Mouse (Mus musculus) hindbrain, embryonic 10.5 days (tissue): ENCODE results near the gene Dhx58. TPM values are rescaled to one million over a fixed set of nuclear protein-coding genes. Genes with fewer than 3 reads are reported as not detected.

Source experiments
- DNase-seq: peaks from one replicate; pipeline ENCODE4 v3.0.0-alpha.2; 2017; ENCODE audit warnings: low spot score
- H3K27ac ChIP-seq: fragments of 300-500 bp; sonication (generic); 2 replicates; pipeline ENCODE4 v1.5.1; 2016; ENCODE audit warnings: mild to moderate bottlenecking, moderate library complexity
- H3K27me3 ChIP-seq: fragments of 300-500 bp; sonication (generic); 2 replicates; pipeline ENCODE4 v1.6.1; 2016; ENCODE audit warnings: mild to moderate bottlenecking; ENCODE audit not compliant: poor library complexity, insufficient read depth, severe bottlenecking
- H3K36me3 ChIP-seq: fragments of 300-500 bp; sonication (generic); 2 replicates; pipeline ENCODE4 v1.6.1; 2016; ENCODE audit warnings: mild to moderate bottlenecking, moderate library complexity
- H3K4me1 ChIP-seq: fragments of 300-500 bp; sonication (generic); replicated peaks from 2 replicates; pipeline ENCODE4 v1.6.1; 2016; ENCODE audit warnings: mild to moderate bottlenecking
- H3K4me3 ChIP-seq: fragments of 300-500 bp; sonication (generic); 2 replicates; pipeline ENCODE4 v1.5.1; 2016; ENCODE audit warnings: mild to moderate bottlenecking, moderate library complexity
- H3K9me3 ChIP-seq: fragments of 300-500 bp; sonication (generic); 2 replicates; pipeline ENCODE4 v1.6.1; 2016; ENCODE audit warnings: mild to moderate bottlenecking, moderate library complexity
- WGBS: fragments of 180-500 bp; shearing (Covaris S2); methylation state at CpG from one replicate; pipeline ENCODE4 v1.1.7; 2016; 5-methylcytosine and 5-hydroxymethylcytosine counted together
- polyA plus RNA-seq: library from polyadenylated mRNA; unstranded; fragments of >200 nt; fragmentation: Nextera tagmentation; extraction: Ambion mirVana; gene quantifications from 2 replicates; pipeline ENCODE4 v1.2.1, GENCODE M21; 2016

Dhx58 gene
- polyA plus RNA-seq, 1 experiment from 2014 or later, result 1.9 TPM

DNA sequence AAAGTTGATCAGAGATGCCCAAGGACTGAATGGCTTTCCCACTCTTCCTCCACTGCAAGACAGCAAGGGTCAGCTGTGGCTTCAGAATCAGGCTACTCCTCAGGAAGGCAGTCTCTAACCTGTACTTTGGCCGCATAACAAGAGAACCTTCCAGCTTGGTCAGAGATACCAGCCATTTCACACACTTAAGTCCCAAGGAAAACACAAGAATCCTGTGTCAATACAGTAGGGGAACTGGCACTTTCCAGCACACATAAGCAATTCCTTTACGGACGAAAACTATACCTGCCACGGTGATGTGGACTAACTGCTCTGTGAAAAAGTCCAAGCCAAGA, 32.6 kb upstream of the Dhx58 start:
- H3K36me3 ChIP-seq, result peaks cover 31% of the 10 kb centered on the region
- no peaks in the 10 kb centered on the region for H3K9me3 ChIP-seq
- H3K4me1 ChIP-seq, result peaks cover 25% of the 10 kb centered on the region
- 85% methylated on average over 4 of the region's 4 CpGs for WGBS
- H3K4me3 ChIP-seq, result peak overlapping the region; percentile 98
- H3K27me3 ChIP-seq, result peaks cover 4% of the 10 kb centered on the region; the same call in 1 of the 2 replicates
- 0 out of 2 replicates have a peak overlapping the region, but pooled peaks have one; percentile 93 for H3K27ac ChIP-seq
- DNase-seq, result no peak

DNA sequence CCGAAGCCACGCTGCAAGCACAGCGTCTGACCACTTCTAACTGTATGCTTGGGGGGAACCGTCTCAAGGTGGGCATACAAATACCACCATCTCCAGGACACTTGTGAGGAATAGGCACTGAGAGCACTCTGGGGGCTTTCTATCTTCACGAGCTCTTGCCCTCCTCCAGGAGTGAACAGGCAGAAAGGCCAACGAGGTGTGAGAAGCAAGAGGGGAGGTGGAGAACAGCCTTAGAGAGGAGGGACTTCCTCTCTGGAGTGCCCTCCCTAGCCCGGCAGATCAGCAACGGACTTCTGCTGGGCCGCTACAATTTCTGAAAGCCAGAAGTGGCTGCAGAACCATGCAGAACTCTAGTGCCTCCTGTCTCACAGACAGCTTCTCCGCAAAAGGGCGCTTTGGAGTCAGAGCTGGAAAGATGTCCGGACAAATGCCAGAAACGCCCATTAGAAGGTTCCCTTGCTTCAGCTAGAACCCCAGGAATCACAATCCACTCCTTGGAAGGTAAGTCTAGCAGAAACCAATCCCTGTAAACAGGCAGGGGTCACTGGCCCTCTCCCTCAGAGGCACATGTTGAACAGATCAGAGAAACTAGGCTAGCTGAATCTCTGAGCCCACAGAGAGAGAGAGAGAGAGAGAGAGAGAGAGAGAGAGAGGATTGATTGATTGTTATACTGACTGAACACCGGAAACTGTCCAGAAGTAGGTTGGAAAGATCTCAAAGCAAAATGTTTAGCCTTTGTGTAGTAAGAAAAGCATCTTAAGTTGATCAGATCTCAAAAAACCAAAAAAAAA, 32.1 kb upstream of the Dhx58 start:
- H3K36me3 ChIP-seq, result peaks cover 33% of the 10 kb centered on the region
- no peak for DNase-seq
- WGBS, result 81% methylated on average over 14 of the region's 14 CpGs
- peaks cover 25% of the 10 kb centered on the region for H3K4me1 ChIP-seq
- peak overlapping the region; percentile 98 for H3K4me3 ChIP-seq
- no peaks in the 10 kb centered on the region for H3K9me3 ChIP-seq
- H3K27me3 ChIP-seq, result peaks cover 4% of the 10 kb centered on the region; the same call in 1 of the 2 replicates
- H3K27ac ChIP-seq, result no peak overlapping the region

DNA sequence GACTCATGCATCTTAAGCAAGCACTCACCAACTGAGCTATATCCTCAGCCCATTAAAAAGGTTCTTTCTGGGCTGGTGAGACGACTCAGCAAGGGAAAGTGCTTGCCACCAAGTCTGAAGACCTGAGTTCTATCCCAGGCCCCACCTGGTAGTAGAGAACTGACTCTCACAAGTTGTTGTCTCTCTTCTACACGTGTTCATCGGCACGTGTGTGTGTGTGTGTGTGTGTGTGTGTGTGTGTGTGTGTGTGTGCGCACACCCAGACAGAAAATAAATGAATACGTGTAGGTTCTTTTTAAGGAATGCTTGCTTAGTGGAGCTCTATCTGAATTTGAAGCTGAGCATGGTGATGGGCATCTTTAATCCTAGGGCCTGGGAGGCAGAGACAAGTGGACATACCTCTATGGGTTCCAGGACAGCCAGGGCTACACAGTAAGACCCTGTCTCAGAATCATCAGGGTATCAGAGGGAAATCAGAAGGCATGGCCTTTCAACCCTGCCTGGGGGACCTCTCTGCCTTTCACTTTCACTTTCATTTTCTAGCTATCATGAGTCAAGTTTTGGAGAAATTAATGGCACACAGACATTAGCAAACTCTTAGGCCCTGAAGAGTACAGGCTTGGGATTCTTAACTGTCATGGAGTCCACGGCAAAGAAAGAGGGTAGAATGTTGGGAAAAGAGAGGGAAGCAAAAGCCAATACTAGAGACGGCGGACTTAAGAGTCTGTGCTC, 31.2 kb upstream of the Dhx58 start:
- H3K27ac ChIP-seq, result no peak overlapping the region
- no peaks in the 10 kb centered on the region for H3K9me3 ChIP-seq
- H3K27me3 ChIP-seq, result peaks cover 4% of the 10 kb centered on the region; the same call in 1 of the 2 replicates
- H3K4me3 ChIP-seq, result peak overlapping the region; percentile 98; the same call in 1 of the 2 replicates
- H3K36me3 ChIP-seq, result peaks cover 35% of the 10 kb centered on the region
- no peak for DNase-seq
- WGBS, result 92% methylated on average over 9 of the region's 9 CpGs
- peaks cover 25% of the 10 kb centered on the region for H3K4me1 ChIP-seq

DNA sequence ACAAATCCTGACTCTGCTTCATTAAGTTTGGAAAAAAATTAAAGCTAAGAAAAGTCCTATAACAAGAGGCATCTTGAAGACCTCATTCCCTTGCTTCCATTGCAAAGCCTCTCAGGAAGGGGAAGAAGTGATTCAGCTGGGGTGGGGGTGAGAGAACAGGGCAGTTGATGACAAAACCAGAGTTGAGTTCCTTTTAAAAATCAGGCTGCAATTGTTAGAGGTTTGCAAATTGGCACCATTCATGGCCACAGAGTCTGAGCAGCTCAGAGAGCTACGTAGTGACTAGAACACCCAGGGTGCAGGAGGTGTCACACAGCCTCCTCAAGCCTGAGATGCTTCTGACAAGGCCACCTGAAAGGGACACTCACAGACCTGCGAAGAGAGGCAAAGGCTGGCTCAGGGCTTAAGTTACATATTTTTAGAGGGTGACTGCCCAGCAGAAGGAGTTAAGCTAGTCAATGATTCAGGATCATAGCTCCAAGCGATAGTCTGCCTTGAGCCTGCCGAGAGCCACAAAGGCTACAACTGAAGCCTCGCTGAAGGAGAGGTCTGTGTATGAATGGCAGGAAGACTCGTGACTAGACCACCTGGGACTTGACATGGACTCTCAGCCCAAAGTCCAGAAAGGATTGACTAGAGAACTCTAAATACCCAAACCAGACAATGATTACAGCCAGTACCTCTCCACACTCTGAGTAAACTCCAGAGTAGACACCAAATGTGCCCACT, 26.6 kb upstream of the Dhx58 start:
- H3K36me3 ChIP-seq, result peaks cover 53% of the 10 kb centered on the region
- no peak overlapping the region for H3K4me3 ChIP-seq
- 91% methylated on average over 6 of the region's 6 CpGs for WGBS
- no peak for DNase-seq
- H3K27me3 ChIP-seq, result no peaks in the 10 kb centered on the region
- peaks cover under 1% of the 10 kb centered on the region for H3K4me1 ChIP-seq
- no peaks in the 10 kb centered on the region for H3K9me3 ChIP-seq
- no peak overlapping the region for H3K27ac ChIP-seq

DNA sequence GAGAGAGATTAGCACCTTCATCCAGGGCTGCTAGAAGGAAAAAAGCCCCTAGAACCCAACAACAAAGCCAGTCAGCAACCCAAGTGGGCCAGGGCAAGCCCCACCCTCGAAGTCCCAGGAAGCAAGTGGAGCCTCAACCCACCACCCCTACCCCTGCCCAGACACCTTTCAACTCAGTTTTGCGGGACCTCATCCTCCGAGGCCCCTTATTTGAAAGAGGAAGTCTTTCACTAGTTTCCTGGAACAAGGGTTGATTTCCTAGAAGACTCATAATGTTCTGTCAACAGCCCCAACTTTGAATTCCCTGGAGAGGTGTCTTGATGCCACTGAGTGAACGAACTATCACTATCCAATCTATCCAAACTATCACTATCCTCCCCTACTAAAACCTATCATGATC, 25.9 kb upstream of the Dhx58 start:
- no peak for DNase-seq
- Histone ChIP-seq H3K36me3 (peaks cover 48% of the 10 kb centered on the region), H3K4me1 (peaks cover 2% of the 10 kb centered on the region; the same call in 1 of the 2 replicates), H3K27me3 (no peaks in the 10 kb centered on the region), H3K27ac (no peak overlapping the region), H3K4me3 (no peak overlapping the region), H3K9me3 (no peaks in the 10 kb centered on the region)
- 95% methylated on average over 4 of the region's 4 CpGs for WGBS

DNA sequence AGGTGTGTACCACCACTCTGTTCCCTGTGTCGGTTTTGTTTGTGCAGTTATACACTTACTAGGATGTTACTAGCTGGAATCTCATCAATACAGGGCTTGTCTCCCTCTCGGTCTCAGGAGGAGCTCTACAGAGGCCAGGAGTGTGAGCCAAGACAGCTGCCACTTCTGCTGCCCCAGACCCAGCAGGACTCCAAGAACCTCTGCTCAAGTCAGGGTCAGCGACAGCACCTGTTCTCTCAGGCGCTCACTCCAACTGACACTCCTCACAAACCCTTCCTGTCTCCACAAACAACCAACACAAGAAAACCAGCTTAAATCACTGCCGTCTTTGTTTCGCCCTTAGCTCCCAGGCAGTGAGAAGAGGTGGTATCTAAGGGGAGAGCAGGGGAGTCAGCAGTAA, 24.5 kb upstream of the Dhx58 start:
- Histone ChIP-seq H3K9me3 (no peaks in the 10 kb centered on the region), H3K36me3 (peaks cover 44% of the 10 kb centered on the region)

DNA sequence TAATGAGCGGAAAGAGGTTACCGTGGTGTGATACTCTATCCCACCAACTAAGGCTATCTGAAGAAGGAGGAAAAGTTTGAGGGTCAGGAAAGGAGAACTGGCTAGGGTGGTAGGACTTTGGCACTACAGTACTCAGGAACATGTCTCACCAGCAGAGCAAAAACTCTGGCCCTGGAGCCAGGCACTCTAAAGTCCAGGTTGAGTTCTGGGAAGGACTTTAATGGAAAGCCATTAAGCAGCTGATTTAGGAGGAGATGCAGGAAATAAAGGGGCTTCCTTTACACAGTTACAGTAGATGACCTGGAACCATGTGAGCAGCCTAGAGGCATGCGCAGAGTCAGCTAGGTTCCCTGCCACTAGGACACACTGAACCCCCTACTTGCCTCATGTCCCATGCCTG, 23.1 kb upstream of the Dhx58 start:
- no peak for DNase-seq
- H3K27me3 ChIP-seq, result no peaks in the 10 kb centered on the region
- H3K4me3 ChIP-seq, result no peak overlapping the region
- WGBS, result 97% methylated on average over 3 of the region's 3 CpGs
- H3K9me3 ChIP-seq, result no peaks in the 10 kb centered on the region
- peaks cover 30% of the 10 kb centered on the region for H3K36me3 ChIP-seq
- H3K4me1 ChIP-seq, result peaks cover 14% of the 10 kb centered on the region
- H3K27ac ChIP-seq, result no peak overlapping the region

More for the DNA sequence above, 24.5 kb upstream of the Dhx58 start:
- peaks cover 8% of the 10 kb centered on the region; the same call in 1 of the 2 replicates for H3K4me1 ChIP-seq
- 89% methylated on average over 6 of the region's 6 CpGs for WGBS
- H3K4me3 ChIP-seq, result no peak overlapping the region
- H3K27ac ChIP-seq, result no peak overlapping the region
- H3K27me3 ChIP-seq, result no peaks in the 10 kb centered on the region
- no peak for DNase-seq

DNA sequence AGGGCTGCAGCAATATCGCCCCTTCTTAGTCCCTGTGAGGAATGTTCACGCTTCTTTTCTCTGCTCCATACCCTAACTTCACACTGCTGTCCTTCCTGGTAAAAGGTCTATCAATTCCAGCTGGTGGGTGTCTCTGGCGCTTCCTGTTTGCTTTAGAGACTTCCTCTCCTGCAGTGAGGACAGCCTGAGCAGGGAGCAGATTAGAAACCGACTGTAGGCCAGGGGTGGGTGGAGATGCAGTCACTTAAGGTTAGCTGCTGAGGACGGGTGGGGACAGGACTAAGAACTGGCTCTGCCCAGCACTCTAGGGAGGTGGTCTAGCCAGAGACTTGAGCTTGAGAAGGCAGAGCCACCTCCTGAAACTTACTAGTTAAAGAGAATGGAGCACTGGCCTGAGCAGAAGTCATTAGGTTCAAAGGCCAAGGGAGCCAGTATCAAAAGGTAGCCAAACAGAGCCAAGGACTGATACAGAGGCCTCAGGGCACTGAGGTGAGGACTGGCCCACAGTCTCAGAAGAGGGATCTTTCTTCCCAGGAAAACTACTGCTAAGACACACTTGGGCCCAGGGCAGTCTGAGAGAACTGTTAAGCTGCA, 20.9 kb upstream of the Dhx58 start:
- Histone ChIP-seq H3K27ac (peak overlapping the region; percentile 5; the same call in 1 of the 2 replicates), H3K9me3 (no peaks in the 10 kb centered on the region), H3K4me1 (peaks cover 33% of the 10 kb centered on the region), H3K27me3 (no peaks in the 10 kb centered on the region), H3K36me3 (peaks cover 25% of the 10 kb centered on the region), H3K4me3 (no peak overlapping the region)
- WGBS, result 50% methylated on average over 5 of the region's 5 CpGs
- DNase-seq, result no peak

DNA sequence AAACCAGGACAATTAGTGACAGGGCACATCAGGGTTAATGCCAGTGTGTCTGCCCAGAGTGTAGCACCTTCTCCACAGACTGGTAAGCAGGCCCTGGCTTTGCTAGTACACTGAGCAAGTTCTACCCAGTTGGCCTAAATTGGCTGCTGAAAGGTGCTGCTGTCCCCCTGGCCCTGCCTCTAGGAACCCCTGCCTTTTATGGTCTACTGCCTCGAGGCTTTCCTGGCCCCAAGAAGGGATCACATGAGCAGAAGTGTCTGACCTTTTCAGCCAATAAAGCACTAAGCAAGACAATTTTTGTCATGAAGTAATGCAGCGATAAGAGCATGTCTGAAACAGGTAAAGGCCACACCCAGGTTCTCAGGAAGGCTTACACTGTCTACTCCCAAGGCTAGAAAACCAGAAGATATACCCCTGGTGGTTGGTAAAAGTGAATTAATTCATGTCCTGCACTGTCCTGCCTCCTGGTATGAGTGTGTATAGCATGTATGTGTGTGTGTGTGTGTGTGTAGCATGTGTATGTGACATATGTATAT, 18.5 kb upstream of the Dhx58 start:
- Histone ChIP-seq H3K9me3 (no peaks in the 10 kb centered on the region), H3K27me3 (no peaks in the 10 kb centered on the region), H3K4me1 (peaks cover 33% of the 10 kb centered on the region), H3K27ac (0 out of 2 replicates have a peak overlapping the region, but pooled peaks have one; percentile 18), H3K4me3 (no peak overlapping the region), H3K36me3 (peaks cover 26% of the 10 kb centered on the region)
- DNase-seq, result no peak
- WGBS, result 72% methylated on average over 2 of the region's 2 CpGs

DNA sequence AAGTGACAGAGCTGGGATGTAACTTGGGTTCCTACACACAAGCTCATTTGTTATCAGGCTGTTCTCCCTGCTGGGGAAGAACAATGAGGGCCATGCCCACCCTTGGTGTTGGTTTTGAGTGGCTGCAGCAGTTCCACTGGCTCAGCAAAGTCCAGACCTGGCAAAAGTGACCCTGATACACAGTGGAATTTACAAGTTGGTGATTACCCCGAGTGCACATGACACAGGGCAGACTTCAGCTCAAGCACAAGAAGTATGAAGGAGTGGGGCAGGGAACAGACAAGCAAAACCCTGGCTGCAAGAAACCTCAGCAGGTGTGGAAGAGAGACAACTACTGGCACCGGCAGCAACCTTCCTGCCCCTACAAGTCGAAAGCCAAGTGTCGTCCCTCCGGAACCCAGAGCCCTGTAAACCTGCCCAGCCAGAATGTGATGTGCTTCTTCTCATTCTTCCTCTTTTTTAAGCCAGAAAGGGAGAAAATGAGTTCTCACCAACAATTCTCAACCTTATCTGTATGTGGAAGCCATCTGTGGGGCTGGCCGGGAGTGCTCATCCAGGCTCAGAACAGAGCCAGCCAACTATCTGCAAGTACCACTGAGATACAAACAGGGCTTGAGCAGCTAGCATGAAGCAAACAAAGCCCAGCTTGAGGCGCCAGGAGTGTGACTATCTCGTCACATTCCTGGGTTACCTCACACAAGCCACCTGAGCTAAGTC, 17.9 kb upstream of the Dhx58 start:
- Histone ChIP-seq H3K9me3 (no peaks in the 10 kb centered on the region), H3K27me3 (no peaks in the 10 kb centered on the region), H3K4me3 (no peak overlapping the region), H3K36me3 (peaks cover 32% of the 10 kb centered on the region), H3K4me1 (peaks cover 33% of the 10 kb centered on the region), H3K27ac (0 out of 2 replicates have a peak overlapping the region, but pooled peaks have one; percentile 18)
- WGBS, result 67% methylated on average over 8 of the region's 8 CpGs
- no peak for DNase-seq

DNA sequence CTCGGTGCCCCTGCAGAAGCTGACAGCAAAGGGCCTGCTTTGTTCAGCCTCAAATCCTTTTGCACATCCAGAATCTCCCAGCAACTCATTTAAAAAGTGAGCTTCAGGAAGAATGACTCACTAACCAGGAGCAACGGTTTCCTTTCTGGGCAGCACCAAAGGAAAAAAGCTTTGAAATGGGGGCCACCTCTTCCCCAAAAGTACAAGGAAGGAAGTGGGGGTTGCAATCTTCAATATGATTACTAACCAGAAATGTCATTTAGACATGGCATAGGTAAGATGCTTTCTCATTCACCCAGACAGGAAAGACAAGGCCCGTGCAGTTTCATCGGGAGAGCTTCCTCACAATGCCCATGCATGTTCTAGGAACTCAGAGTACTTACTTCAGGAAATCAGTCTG, 17.2 kb upstream of the Dhx58 start:
- Histone ChIP-seq H3K4me3 (no peak overlapping the region), H3K27me3 (no peaks in the 10 kb centered on the region), H3K9me3 (no peaks in the 10 kb centered on the region), H3K36me3 (peaks cover 38% of the 10 kb centered on the region), H3K4me1 (peaks cover 33% of the 10 kb centered on the region), H3K27ac (0 out of 2 replicates have a peak overlapping the region, but pooled peaks have one; percentile 2)
- WGBS, result 75% methylated on average over 4 of the region's 4 CpGs
- no peak for DNase-seq

DNA sequence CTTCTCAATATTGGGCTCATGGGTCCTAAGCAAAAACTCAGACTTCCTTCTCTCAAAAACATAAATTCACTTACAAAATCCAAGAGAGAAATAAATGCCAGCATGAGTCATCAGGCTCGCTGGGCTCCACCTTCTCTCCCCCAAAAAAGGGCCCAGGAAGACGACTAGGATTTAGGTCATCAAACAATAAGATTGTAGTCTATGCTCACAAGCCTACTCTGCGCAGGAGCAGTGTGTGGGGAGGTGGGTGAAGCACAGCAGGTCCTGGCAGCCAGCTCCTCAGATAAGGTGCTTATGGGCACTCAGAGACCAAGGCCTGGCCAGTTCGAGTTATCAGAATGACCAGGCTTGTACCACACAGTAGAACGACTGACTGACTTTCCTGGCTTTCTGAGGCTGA, 16.3 kb upstream of the Dhx58 start:
- DNase-seq, result no peak
- Histone ChIP-seq H3K4me1 (peaks cover 40% of the 10 kb centered on the region), H3K27ac (no peak overlapping the region), H3K36me3 (peaks cover 47% of the 10 kb centered on the region), H3K4me3 (no peak overlapping the region), H3K27me3 (no peaks in the 10 kb centered on the region), H3K9me3 (no peaks in the 10 kb centered on the region)
- 84% methylated on average over 5 of the region's 5 CpGs for WGBS
